Mouse (Mus musculus) G1E (cell line): ENCODE measurements at regions not wholly inside any gene's neighbourhood (a gene's known extent, or its start where the extent isn't known, plus 50 kb on each side); places are given as distances from the start of the nearest gene placed in this dataset.

Experiments
- CTCF ChIP-seq: IDR thresholded peaks from 2 replicates; pipeline ENCODE4 v1.5.1; 2012; ENCODE audit warnings: low read depth, low read length, inconsistent platforms, mixed read lengths
- GATA2 ChIP-seq: IDR thresholded peaks from 2 replicates; pipeline ENCODE4 v1.6.1; 2012; ENCODE audit warnings: low read depth, low read length, inconsistent platforms, borderline replicate concordance
- POLR2AphosphoS5 ChIP-seq: IDR thresholded peaks from 2 replicates; pipeline ENCODE4 v1.6.1; 2012; ENCODE audit warnings: low read depth, low read length, inconsistent platforms; ENCODE audit not compliant: insufficient replicate concordance

DNA sequence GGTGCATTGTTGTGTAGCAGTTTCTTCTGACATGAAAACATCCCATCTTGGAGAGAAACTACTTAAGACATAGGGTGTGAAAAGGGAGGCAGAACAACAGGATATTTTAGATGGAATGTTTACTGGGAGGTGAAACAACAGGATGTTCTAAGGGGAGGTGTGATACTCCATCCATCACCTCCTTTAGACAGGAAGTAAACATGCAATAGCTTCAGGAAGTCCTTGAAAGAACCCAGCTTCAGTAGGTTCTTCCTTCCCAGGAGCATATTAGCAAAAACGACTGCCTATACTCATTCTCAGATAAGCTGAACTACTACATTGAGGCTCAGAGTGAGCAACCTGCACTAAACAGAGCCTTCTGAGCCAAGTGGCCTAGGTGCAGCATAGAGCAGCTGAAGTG is 82.6 kb upstream of the Med14 start:
- no peak for TF ChIP-seq CTCF
- TF ChIP-seq POLR2AphosphoS5: no peak
- TF ChIP-seq GATA2: no peak
